Mouse (Mus musculus) mature B cell (primary cell): ENCODE data around the gene Gm21905.

ENCODE experiments used
- in situ Hi-C: fragments of 300-500 bp; cut with MboI; formaldehyde crosslinking; loops from 2 replicates; pipeline ENCODE4 v1.14.3; 2019

Gm21905 gene

DNA sequence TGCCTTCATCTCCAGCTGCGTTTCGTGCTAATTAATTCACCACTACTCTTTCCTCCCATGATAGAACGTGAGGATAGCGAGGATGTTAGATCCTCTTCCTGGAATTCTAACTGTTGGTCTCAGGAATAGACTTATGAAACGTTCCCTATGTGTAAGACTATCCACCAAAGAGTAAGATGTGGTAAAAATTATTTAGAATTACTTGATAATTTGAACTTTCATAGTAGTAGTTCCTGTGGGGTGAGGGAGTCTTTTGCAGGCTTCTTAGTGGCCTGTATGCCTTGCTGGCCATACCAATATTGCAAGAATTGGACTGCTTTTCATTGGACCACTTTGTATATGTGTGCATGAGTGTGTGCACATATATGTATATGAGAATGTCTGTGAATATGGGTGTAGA lies at the start of gene Gm21905:
TSS of gene Gm21905 (minus strand) at position 101 of the 400 bp plus-strand sequence.
- in situ Hi-C loops, result no loop called here

DNA sequence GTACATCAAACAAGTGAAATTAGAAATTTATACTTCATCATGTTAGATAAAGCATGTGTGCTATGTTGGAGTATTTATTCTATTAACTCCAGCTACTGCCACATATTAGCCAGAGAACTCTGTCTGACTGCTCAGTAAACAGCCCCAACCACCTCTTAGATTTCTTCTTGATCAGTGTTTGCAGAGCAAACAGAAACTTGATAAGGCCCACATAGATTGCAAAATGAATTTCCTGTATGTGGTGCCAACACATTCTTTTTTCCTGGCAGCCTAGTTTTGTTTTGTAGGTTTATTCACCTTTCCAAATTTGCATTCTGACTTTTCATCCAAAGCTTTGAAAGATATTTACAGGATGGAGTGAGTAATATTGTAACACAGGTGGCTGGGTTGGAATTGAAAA lies 44.2 kb upstream of the Gm21905 start:
- in situ Hi-C loops, result no loop called here

DNA sequence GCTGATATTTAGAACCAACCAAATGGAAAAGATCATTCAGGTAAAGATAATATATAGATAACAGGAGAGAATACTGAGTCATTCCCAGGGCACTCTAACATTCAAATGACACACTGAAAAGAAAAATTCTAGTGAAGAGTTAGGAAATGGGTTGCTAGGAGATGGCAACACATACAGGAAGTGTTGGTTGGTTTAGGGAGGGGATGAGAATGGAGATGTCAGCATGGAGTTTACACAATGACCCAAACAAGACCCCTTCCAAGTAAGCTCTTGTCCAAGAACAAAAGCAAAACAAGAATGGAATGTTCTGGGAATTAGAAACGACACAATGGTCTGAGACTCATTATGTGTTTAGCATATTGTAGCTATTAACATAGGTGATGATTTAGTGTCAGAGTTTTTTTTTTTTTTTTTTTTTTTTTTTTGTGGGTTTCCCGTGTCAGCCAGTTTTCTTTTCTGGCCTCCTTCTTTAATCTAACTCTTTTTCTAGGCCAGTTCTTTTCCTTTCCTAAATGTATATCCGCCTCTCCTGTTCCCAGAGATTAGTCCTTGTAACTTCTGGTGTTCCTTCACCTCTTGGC lies 35.8 kb upstream of the Gm21905 start:
- in situ Hi-C loops, result no loop called here

DNA sequence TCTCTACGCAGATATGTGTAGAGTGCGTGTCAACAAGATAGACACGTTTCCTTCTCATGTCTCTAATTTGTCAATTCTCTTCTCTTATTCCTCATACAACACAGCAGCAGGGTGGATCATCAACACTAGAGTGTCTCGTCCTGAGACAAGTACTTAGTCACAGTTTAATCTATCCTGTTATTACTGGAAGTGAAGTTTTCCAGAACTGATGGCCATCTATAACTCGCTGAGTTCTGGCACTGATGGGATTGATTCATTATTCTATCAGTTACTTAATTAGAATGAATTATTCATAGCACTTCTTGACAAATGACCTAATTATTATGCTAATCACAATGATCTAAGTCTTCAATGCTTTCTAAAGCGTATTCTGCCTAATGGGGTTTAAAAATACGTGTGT lies 23.3 kb upstream of the Gm21905 start:
- in situ Hi-C loops, result no loop called here

DNA sequence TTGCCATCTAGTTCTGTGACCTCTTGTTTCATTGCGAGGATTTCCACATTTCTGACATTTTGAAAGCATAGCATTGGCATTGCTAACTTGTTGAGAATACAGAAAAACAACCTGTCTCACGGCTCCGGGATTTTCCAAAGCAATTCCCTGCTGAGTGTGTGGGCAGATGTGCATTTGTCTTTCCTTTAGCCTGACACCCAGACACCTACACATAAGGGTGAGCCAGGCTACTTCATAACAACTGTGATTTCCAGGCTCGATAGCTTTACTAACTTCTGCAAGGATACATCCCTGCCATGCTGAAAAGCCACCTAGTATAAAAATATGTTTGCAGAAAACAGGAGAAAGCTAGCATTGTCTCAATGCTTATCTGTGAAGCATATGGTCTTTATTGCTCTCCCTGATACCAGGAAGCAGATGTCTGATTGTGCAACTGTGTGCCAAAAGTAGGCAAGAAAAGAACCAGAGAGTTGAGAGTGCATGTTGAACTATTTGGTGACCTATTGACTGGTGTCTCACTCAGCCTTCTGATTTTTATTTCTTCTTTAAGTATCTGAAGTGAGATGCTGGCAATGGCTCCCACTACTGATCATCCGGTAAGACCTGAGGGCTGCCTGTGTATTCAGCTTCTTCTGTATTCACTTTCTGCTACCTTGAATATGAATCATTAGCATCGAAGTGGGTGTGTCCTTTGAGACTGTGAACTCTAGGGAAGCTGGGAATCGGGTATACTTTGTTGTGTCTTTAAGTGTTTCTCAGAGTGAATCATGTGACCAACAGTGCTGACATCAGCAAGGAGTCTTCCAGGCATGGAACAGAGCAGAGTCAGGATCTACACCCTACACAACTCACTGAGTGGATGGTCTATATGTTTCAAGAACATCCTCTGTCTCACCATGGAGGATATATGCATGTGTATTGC lies 15.7 kb upstream of the Gm21905 start:
- in situ Hi-C loops, result no loop called here

DNA sequence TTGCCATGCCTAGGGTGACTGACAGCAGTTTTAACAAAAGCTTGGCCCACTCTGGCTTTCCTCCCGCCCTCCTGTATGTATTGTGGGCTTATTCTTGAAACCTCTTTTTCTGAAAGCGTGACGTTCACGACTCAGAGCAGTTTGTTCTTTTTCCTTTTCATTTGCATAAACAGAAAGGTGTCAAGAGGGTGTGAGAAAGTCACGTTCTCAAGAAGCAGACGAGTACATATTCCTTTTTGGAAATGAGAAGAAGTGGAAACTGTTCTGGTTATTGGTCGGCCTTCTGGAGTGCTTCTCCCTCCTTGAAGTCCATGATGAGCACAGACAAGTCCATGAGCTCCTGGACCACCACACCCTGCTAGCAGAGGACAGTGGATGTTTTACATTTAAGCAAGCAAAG lies 9.3 kb upstream of the Gm21905 start:
- in situ Hi-C loops, result no loop called here

DNA sequence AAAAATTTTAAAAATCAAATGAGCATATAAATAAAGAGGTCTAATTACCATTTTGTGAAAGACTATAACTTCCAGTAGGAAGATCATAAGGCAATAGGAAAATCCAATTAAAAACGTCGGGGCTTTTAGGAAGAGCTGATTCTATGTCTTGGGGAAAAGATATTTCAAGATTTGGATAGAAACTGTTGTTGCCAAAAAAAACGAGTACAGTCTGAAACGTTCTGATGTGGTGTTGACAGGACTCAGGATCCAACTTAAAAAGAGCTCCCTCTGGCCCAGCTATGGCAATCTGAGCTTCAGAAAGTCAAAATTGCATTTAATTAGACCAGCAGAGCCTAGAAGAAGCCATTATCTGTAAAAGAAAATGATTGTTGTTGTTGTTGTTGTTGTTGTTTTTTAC lies 7.9 kb upstream of the Gm21905 start:
- in situ Hi-C loops, result no loop called here

DNA sequence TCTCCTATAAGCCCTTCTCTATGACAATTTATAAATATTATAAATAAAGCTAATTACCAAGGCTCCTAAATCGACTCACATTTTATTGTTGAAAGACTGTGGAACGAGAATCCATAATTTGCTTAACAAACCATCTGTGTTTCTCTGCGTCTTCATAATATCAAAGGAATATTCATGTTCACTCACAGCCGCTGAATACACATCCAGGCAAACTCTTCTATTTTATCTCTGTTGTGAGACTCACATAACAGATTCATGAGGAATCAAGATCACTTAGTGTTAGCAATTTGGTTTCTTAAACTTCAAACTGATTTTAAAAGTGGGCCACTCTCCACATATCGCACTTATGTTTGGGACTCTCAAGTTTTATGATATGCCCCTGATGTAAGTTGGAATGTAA lies 1.9 kb upstream of the Gm21905 start:
- in situ Hi-C loops, result no loop called here

DNA sequence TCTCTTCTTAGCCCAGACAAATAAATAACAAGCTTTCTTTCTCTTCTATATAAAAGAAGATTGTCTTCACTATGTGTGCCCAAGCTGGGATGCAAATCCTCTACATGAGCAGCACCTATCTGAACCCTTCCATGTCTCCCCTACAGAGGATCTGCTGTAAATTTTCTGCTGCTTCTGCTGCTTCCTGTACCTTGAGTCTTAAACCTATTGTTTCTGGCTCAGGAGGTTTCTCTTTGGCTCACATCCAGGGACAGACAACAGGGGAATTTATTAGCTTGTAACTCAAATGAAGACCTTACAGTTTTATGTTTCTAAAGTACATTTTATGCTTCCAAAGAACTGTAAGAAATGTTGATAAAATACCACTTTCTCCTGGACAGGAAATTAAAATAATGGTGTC lies 785 bp upstream of the Gm21905 start:
- in situ Hi-C loops, result no loop called here

DNA sequence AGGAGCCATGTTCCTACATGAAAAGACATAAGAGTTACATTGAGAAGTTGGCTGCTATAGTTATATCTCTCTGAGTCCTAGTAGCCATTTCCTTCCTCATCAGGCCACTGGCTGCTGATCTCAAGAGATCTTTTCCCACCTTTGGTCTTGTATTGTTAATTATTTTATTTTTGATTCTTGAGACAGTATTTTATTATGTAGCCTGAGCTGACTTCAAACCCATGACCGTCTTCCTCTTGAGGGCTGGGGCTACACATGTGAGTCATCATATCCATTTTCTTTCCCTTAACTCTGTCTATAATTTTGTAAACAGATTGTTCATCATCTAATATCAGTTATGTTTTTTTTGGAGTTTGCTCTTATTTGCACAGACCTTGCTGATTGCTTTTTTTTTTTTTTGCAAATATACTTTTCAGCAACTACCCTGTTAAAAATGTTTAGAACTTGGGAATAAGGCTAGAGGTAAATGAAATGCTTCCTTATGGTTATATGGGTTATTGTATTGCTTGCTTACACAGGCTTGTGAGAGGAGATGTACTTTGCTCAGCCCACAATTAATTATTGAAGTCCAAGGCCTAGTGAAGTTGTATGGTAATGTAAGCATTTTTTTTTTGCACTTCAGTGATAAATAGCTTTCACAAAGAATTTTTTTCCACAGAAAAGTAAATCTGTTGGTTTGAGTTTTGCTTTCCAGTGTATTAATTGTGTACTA lies 2.0 kb downstream of the Gm21905 start:
- in situ Hi-C loops, result no loop called here

DNA sequence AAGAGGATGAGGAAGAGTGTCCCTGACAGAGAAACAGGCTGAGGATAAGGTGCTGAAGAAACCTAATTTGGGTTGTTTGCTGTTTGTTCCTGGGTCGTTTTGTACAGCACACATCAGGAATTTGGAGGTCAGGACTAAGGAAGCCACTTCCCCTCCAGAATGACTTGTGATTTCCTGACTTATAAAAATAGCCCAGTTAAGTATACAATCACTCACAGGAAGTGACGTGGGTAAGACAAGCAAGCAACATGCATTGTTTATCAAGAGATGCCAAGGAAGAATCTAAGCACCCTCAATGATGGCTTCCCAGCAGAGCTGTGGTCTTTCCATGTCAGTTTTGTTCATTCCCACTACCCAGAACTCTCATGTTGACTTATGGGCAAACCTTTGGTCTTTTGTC lies 3.0 kb downstream of the Gm21905 start:
- in situ Hi-C loops, result no loop called here

DNA sequence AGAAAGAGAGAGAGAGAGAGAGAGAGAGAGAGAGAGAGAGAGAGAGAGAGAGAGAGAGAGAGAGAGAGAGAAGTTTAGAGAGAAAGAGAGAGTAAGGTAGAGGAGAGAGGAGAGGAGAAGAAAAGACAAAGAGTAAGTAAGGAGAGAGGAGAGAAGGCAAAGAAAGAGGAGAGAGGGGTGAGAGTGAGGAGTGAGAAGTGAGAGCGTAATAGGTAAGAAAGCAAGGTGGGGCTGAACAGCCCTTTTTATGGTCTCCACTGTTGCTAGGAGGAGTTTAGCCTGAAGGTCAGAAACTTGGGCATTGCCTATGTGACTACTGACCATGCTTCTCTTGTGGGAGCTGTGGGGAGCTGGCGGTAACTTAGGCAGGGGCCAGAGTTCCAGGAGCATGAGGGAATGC lies 4.9 kb downstream of the Gm21905 start, which contains the start of gene Gm5108:
TSS of gene Gm5108 (plus strand) at position 301 of the 400 bp plus-strand sequence.
- in situ Hi-C loops, result no loop called here

DNA sequence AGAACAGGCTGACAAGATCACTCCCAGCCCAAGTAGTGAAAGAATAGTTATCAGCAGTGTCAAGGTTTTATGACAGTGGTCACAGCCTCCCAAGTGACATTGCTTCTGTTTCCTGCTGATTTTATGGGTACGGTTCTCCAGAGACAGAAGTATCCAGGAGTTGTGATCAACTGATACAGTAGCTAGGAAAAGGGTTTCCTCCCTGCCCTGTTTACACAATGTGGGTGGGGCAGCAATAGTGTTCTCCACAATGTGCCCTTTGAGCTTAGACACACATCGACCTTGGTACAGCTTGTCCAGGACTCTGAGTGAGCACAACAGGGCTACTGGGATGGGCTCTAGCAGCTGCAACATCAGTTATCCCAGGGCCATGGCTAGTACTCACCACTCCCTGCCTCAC lies 14.6 kb downstream of the Gm21905 start:
- in situ Hi-C loops, result no loop called here

DNA sequence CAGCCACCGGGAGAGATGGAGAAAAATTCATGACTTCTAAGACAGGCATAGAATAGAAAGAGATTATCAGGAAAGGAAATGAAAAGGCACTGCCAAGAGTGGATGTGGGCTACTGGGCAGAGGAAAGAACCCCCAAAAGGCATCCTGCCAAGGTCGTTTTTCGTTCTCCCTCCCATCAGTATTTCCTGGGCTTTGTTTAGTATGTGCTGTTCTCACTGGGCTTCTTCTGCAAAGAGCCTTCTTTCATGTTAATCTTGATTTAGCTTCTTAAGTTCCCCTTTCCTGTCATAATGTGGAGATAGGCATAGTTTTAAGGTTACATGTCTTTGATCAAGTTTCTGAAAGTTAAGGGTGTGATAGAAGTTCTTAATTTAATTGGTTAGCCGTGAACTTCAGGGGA lies 15.6 kb downstream of the Gm21905 start:
- in situ Hi-C loops, result no loop called here

DNA sequence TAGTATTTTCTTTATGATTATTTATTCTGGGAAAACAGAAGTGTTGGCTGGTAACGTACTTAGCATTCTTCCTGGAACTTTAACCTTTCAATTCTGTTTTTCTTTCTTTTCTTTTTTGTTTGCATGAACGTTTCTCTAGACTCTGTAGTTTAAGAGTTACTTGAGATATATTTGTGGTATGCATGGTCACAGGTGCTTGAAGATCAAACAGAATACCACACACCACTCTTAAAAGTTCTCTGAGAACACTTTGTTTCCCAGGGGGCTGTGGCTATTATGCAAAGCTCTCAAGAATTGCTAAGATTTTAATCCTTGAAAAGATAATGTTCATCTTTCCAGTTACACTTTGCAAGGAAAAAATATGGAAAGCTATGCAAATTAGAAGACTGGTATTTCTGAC lies 41.7 kb downstream of the Gm21905 start:
- in situ Hi-C loops, result no loop called here

DNA sequence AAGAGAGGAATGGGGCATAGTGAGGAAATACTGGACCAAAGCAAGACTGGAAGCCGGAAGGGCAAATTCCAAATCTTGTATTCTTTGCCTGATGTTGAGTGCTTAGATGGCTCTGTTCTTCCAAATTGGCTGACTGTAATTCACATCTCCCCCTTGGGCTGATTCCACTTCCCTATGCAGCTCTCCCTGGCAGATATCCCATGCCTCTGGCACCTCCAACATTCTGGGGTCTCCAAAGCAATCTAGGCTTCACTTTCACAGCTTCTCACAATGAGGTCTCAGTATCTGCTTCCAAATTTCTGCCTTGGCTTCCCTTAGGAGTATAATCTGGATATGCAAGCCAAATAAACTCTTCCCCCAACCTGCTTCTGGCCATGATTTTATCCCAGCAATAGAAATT lies 47.3 kb downstream of the Gm21905 start:
- in situ Hi-C loops, result no loop called here

DNA sequence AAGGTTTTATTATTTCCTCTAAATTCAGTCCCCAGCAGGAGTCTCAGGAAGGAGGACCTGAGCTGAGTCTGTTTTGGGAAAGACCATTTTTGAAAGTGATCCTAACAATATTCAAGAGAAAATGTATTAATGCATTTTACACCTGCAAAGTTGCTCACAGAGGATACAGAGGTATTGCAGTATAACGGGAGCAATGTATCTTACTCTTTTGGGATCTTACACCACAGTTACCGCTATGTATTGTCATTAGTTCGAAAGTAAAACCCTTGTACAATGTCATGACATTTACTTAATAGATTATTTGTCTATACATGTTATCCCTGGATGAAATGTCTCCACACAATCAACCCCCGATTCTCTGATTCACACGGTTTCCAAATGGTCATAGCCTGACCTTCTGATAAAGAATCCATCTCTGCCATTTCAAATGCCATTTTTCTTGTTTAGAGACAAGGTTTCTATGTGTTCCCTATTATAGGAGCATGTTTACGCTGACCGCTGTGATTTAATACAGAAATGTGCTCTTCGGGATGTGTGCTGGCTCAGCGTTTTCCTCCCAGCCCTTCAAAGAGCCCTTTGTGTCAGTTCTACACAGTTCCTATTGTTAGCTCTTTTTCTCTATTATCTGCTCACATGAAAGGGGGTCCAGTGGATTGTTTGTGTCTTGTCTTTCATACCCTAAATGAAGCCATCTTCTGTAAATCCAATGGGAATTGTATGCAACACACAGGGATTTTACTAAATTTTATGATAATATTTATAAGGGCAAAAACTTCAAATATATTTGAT lies 61.6 kb downstream of the Gm21905 start:
- in situ Hi-C loops, result no loop called here

DNA sequence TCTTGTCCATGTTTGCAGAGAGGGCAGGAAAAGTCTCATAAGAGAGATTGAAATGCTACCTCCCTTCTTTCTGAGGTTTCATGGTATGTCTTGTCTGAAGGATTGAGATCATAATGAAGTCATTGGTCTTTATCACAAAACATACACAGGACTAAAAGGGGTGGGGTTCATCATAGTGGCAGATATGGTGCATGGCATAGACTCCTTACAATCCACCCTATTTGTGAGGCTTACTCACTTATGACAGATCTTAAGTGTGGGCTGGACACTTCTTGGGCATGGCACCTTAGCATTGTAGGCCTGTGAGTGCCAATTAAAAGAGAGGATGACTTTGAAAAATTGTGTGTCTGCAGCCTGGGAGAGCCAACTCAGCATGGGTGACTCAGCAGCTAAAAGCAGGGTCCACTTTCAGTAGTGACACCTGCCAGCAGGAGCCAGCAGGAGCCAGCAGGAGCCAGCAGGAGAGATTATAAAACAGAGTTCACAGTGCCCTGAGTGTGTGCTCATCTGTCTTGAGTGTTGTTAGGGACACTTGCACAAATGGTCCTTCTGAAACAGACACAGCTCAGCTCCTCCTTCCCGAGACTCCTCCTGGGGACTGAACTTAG lies 62.6 kb downstream of the Gm21905 start:
- in situ Hi-C loops, result no loop called here
